Mouse (Mus musculus): ENCODE data around the gene Vax2.
A peak's percentile ranks its signal among the peaks of the same experiment; 100 is the strongest.

DNA sequence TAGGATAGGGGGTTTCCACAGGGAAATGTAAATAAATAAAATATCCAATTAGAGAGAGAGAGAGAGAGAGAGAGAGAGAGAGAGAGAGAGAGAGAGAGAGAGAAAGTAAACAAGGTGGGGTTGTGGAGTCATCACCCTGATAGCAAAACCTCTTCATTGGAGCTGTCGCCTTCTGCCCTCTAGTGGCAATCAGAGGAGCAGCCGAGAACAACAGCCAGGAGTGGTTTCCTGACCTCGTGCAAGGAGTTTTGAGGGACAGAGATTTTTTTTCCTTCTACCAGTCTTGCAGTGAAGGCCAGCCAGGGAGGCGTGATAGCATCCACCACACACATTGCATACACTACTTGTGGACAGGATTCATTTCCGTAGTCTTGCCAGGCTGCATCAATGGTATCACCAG is 68.0 kb downstream of the Vax2 start:
- TF ChIP-seq CTCF (IDR thresholded peaks at IDR 0.05; ENCODE audit: low read depth) (peak; percentile 90), EP300 (IDR thresholded peaks at IDR 0.05; ENCODE audit: low read depth) (no peak)
